Comparison of ENCODE assay signal across 8 mouse cellular contexts in genomic region chr3:37641796-37642680, GRCm38 (mm10). TPM values are rescaled to one million over a fixed set of nuclear protein-coding genes. Genes with fewer than 3 reads are reported as not detected.
A peak's percentile ranks its signal among the peaks of the same experiment; 100 is the strongest.
DNase-seq lines count a peak whose midpoint lies in the region; ATAC-seq lines count a peak whose summit lies in the region.

No protein-coding gene starts in this region.

- H3K4me3 ChIP-seq in neural tube, embryonic 14.5 days (ENCODE audit: low read depth, low read length) = peak overlapping the region; percentile 85

- H3K9ac ChIP-seq in neural tube, embryonic 14.5 days (replicated peaks; ENCODE audit: low read depth, low read length) = no peak overlapping the region

- no peak for ATAC-seq in neural tube, embryonic 14.5 days (ENCODE audit: low read depth)

- DNase-seq in testis, postnatal 10 days (ENCODE audit: low spot score) = peak; percentile 38
- DNase-seq in testis, postnatal 14 days (ENCODE audit: low spot score) = no peak
- peak; percentile 55 to 64 for DNase-seq in heart, postnatal 10 days
- peak; percentile 53 to 66 for DNase-seq in kidney, postnatal 4 days
- DNase-seq in retina, embryonic 14.5 days (ENCODE audit: low spot score) = no peak
- DNase-seq in adrenal gland, adult 8-10 months = no peak
- DNase-seq in thymus, postnatal 0 days (ENCODE audit: low spot score) = no peak

- peaks cover 18% of the 10 kb centered on the region for H3K4me1 ChIP-seq in neural tube, embryonic 14.5 days (ENCODE audit: control insufficient read depth, insufficient read depth, low read length)

- intact Hi-C loops in heart, postnatal 10 days (cut with DNase I) = loop anchor here (2.0 to 5.0 kb wide), 7 partner anchors 85 to 335 kb away; no protein-coding TSS in a partner anchor

- H3K27me3 ChIP-seq in neural tube, embryonic 14.5 days (ENCODE audit: control insufficient read depth, insufficient read depth, low read length) = peaks cover 12% of the 10 kb centered on the region

- WGBS in neural tube, embryonic 14.5 days = 28% methylated on average over 20 of the region's 20 CpGs

- peaks cover 11% of the 10 kb centered on the region for H3K36me3 ChIP-seq in neural tube, embryonic 14.5 days (ENCODE audit: control insufficient read depth, insufficient read depth, low read length)

- H3K9me3 ChIP-seq in neural tube, embryonic 14.5 days (ENCODE audit: control insufficient read depth, low read length) = no peaks in the 10 kb centered on the region

- H3K4me2 ChIP-seq in neural tube, embryonic 14.5 days (ENCODE audit: low read depth, low read length) = peak overlapping the region; percentile 85

- H3K27ac ChIP-seq in neural tube, embryonic 14.5 days (ENCODE audit: low read depth, low read length) = no peak overlapping the region

RNA-seq across cellular contexts. Expression of gene Spry1, which starts 2.3 kb away (rescaled TPM):
- 10 to 100 TPM; 41.9 to 48.3 TPM for total RNA-seq in heart, postnatal 10 days (2021)
- polyA plus RNA-seq in neural tube, embryonic 14.5 days (2014; fragmentation: Nextera tagmentation; extraction: Ambion mirVana) = 5.0 and 5.1 TPM in 2 replicates
- total RNA-seq in adrenal gland, adult 8-10 months (2022) = 10 to 100 TPM; 22.4 to 42.8 (median 34.7) TPM
- polyA plus RNA-seq in thymus, postnatal 0 days (2015; fragmentation: Nextera tagmentation; extraction: Ambion mirVana) = 3.2 and 4.5 TPM in 2 replicates

Comparison
In these comparisons a context has a peak if more than half of its experiments do, and no peak if none do; other contexts are left out.
1. DNase-seq: peak in testis, postnatal 10 days (single experiment), heart, postnatal 10 days (2 of 2) and kidney, postnatal 4 days (2 of 2); none in testis, postnatal 14 days (single experiment), retina, embryonic 14.5 days (single experiment), adrenal gland, adult 8-10 months (single experiment) and thymus, postnatal 0 days (single experiment).